Mouse (Mus musculus): ENCODE measurements around the gene Chpt1.

DNA sequence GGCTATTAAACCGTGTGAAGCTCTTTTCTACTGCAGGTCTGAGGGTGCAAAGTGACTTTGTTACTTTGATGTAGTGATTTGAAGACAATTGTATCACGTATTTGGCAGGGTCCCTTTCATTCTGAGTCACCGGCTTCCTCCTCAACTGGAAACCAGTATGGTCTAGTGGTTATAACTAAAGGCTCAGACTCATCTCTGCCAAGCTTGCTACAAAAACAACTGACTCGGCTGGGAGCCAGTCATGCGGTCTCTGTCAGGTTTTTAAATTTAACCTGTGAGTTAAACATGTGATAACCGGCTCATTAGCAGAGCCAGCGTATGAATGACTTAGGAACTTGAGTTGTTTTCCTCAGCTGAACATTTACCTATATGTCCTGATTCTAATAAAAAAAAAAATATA is 98.1 kb downstream of the Chpt1 start:
- TF ChIP-seq POLR2AphosphoS2 (IDR thresholded peaks at IDR 0.05; ENCODE audit: insufficient read length, low read depth) (no peak), POLR2A (IDR thresholded peaks at IDR 0.05; ENCODE audit: insufficient read length, low read depth) (no peak), TCF3 (IDR thresholded peaks at IDR 0.05; ENCODE audit: insufficient read length, low read depth) (no peak), TCF12 (IDR thresholded peaks at IDR 0.05; ENCODE audit: insufficient read depth, poor library complexity, severe bottlenecking) (no peak), USF1 (IDR thresholded peaks at IDR 0.05; ENCODE audit: low read depth) (no peak), E2F4 (IDR thresholded peaks at IDR 0.05; ENCODE audit: insufficient read depth) (no peak), MYOD1 (IDR thresholded peaks at IDR 0.05; ENCODE audit: control insufficient read depth in 1 of 3, insufficient read length in 2 of 3, low read depth in 2 of 3) (no peak), CEBPB (IDR thresholded peaks at IDR 0.05; ENCODE audit: insufficient read depth, poor library complexity, severe bottlenecking) (no peak), MAX (IDR thresholded peaks at IDR 0.05; ENCODE audit: low read depth) (no peak)

All from myocyte (in vitro differentiated cells).